Mouse (Mus musculus): Measurements from ENCODE around the gene Scn1b. TPM values are rescaled to one million over a fixed set of nuclear protein-coding genes. Genes with fewer than 3 reads are reported as not detected.

Gene Scn1b
- polyA plus RNA-seq (2014; fragmentation: Illumina TruSeq; extraction: RNeasy Lipid Tissue Mini Kit (QIAGEN cat#74804); ENCODE audit: low read depth, low replicate concordance) = 16.1 TPM

DNA sequence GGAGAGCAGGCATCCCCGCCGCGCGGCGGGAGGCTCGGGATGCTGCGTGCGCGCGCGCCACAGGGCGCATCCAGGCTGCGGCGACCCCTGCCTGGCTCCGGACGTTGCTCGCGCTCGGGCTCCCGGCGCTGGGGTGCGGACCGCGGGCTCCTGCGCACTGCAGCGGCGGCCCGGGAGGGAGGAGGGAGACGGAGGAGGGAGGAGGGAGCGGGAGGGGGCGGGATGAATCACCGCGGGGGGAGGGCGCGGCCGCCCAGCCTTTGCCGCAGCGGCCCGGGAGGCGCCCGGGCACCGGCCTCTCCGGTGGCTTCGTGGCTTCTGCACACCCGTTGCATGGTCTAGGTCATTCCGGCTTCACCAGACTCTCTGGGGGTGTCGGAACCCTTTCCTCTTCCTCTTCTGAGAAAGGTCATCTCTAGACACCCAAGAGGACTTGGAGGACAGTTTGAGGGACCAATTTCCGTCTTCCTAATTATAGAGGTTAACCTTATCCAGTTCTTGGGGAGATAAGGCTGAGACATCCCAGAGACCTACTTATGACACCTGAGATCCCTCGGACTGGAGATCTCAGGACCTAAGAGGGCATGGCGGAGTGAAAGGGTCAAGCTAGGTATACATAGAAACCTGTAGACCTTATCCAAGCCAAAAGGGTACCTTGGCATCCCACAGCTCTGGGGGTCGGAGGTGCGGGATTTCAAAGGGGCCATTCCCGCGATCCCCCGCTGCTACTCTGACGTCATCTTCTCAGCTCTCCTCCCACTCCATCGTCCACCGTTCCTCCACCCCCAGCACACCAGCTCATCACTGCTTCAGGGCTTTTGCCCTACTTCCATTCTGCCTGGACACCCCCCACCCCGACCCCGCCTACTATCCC lies at the start of gene Scn1b:
TSS of gene Scn1b (minus strand) at position 153 of the 874 bp plus-strand sequence.

DNA sequence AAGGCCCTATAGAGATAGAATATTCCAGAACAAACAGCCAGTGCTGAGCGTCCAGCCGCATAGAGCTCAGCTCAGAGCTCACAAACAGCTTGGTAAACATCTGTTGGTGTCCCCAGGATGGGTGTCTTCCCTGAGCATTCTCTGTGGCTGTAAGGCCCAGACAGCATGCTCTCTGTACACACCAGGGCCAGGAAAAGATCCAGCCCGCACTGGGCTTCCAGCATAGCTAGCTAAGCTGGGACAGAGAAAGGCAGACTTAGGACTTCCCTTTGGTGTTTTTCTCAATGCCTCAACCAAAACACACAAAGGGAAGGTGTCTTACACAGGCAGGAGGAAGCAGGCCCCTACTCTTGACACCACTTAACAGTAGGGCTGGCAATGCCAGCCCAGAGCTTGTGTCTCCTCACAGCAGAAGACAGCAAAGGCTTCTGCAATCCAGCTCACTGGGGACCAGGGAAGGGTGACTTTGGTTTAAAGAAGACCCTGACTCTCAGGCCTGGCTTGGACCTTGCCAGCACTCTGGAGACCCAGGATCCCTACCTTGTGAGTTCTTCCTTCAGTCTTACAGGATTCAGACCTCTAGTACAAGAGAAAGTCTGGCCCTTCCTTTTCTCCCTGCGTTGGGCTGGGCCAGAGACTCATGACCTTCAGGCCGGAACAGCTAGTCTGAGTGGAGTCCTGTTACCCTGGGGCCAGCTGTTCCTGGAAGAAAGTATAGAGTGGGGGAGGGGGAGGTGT lies 28.7 kb upstream of the Scn1b start, which contains the start of gene Gramd1a:
TSS of gene Gramd1a (minus strand) at position 601 of the 738 bp plus-strand sequence.

DNA sequence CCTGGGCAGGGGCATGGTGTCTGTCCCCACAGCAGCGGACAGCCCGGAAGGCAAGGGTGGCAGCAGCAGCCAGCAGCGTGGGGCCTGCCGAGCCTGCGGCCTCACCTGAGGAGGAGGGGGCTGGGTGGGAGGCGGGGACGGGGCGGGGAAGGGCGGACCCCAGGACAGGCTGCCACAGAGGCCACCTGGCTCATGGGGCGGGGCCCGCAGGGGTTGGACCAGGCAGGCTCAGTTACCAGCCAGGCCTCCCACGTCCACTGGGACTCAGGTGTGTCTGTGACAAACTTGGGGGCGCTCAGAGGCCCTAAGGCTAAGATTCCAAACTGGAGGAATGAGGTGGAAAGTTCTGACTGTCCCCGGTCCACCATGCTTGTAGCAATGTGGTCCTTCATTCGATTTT lies 11.6 kb downstream of the Scn1b start, which contains the start of gene Hpn:
TSS of gene Hpn (minus strand) at position 109 of the 400 bp plus-strand sequence.

DNA sequence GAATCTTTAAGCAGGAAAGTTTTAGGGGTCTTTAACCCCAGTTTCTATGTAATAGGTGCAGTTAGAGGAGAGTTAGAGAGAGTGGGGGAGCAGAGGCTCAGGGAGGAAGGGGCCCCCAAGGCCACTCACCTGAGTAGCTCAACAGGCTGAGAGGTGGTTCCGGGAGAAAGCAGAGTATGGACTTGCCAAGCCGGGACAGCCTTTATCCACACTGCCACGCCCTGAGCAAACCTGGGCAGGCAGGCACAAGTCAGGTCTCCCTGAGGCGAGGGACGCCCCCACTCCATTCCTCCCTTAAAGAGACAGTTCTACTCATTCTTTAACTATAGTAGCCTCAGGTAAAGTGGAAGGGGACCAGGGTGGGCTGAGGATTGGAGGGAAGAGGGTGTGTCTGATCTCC lies 50.3 kb downstream of the Scn1b start, which contains the start of gene Fxyd3:
TSS of gene Fxyd3 (minus strand) at position 213 of the 400 bp plus-strand sequence.

Other genes with a start within 250 kb of the Scn1b start
- 0.76 TPM for gene Cd22, start 246.7 kb downstream of the Scn1b start, polyA plus RNA-seq (2014; fragmentation: Illumina TruSeq; extraction: RNeasy Lipid Tissue Mini Kit (QIAGEN cat#74804); ENCODE audit: low read depth, low replicate concordance)
- 0.18 TPM for gene Mag, start 212.1 kb downstream of the Scn1b start, polyA plus RNA-seq (2014; fragmentation: Illumina TruSeq; extraction: RNeasy Lipid Tissue Mini Kit (QIAGEN cat#74804); ENCODE audit: low read depth, low replicate concordance)
- 6.3 TPM for gene Hamp2, start 202.3 kb downstream of the Scn1b start, polyA plus RNA-seq (2014; fragmentation: Illumina TruSeq; extraction: RNeasy Lipid Tissue Mini Kit (QIAGEN cat#74804); ENCODE audit: low read depth, low replicate concordance)
- gene Hamp, start 183.0 kb downstream of the Scn1b start, polyA plus RNA-seq (2014; fragmentation: Illumina TruSeq; extraction: RNeasy Lipid Tissue Mini Kit (QIAGEN cat#74804); ENCODE audit: low read depth, low replicate concordance) = 44.7 TPM
- 166 TPM for gene Usf2, start 170.2 kb downstream of the Scn1b start, polyA plus RNA-seq (2014; fragmentation: Illumina TruSeq; extraction: RNeasy Lipid Tissue Mini Kit (QIAGEN cat#74804); ENCODE audit: low read depth, low replicate concordance)
- gene Lsr, start 153.5 kb downstream of the Scn1b start, polyA plus RNA-seq (2014; fragmentation: Illumina TruSeq; extraction: RNeasy Lipid Tissue Mini Kit (QIAGEN cat#74804); ENCODE audit: low read depth, low replicate concordance) = 3.3 TPM
- gene Fam187b, start 153.2 kb downstream of the Scn1b start, polyA plus RNA-seq (2014; fragmentation: Illumina TruSeq; extraction: RNeasy Lipid Tissue Mini Kit (QIAGEN cat#74804); ENCODE audit: low read depth, low replicate concordance) = not detected
- 43.3 TPM for gene Fxyd5, start 84.5 kb downstream of the Scn1b start, polyA plus RNA-seq (2014; fragmentation: Illumina TruSeq; extraction: RNeasy Lipid Tissue Mini Kit (QIAGEN cat#74804); ENCODE audit: low read depth, low replicate concordance)
- gene Fxyd7, start 75.5 kb downstream of the Scn1b start, polyA plus RNA-seq (2014; fragmentation: Illumina TruSeq; extraction: RNeasy Lipid Tissue Mini Kit (QIAGEN cat#74804); ENCODE audit: low read depth, low replicate concordance) = 2.0 TPM
- gene Fxyd1, start 69.8 kb downstream of the Scn1b start, polyA plus RNA-seq (2014; fragmentation: Illumina TruSeq; extraction: RNeasy Lipid Tissue Mini Kit (QIAGEN cat#74804); ENCODE audit: low read depth, low replicate concordance) = 1,227 TPM
- gene Lgi4, start 67.7 kb downstream of the Scn1b start, polyA plus RNA-seq (2014; fragmentation: Illumina TruSeq; extraction: RNeasy Lipid Tissue Mini Kit (QIAGEN cat#74804); ENCODE audit: low read depth, low replicate concordance) = 5.1 TPM
- gene Fxyd3, start 50.3 kb downstream of the Scn1b start, polyA plus RNA-seq (2014; fragmentation: Illumina TruSeq; extraction: RNeasy Lipid Tissue Mini Kit (QIAGEN cat#74804); ENCODE audit: low read depth, low replicate concordance) = 4.2 TPM
- 2.8 TPM for gene Hpn, start 11.7 kb downstream of the Scn1b start, polyA plus RNA-seq (2014; fragmentation: Illumina TruSeq; extraction: RNeasy Lipid Tissue Mini Kit (QIAGEN cat#74804); ENCODE audit: low read depth, low replicate concordance)
- 43.0 TPM for gene Gramd1a, start 28.9 kb upstream of the Scn1b start, polyA plus RNA-seq (2014; fragmentation: Illumina TruSeq; extraction: RNeasy Lipid Tissue Mini Kit (QIAGEN cat#74804); ENCODE audit: low read depth, low replicate concordance)
- gene Scgb2b2, start 163.5 kb upstream of the Scn1b start, polyA plus RNA-seq (2014; fragmentation: Illumina TruSeq; extraction: RNeasy Lipid Tissue Mini Kit (QIAGEN cat#74804); ENCODE audit: low read depth, low replicate concordance) = not detected
- gene Scgb1b2, start 164.8 kb upstream of the Scn1b start, polyA plus RNA-seq (2014; fragmentation: Illumina TruSeq; extraction: RNeasy Lipid Tissue Mini Kit (QIAGEN cat#74804); ENCODE audit: low read depth, low replicate concordance) = not detected
- not detected for gene Scgb2b3, start 235.1 kb upstream of the Scn1b start, polyA plus RNA-seq (2014; fragmentation: Illumina TruSeq; extraction: RNeasy Lipid Tissue Mini Kit (QIAGEN cat#74804); ENCODE audit: low read depth, low replicate concordance)
- not detected for gene Scgb1b3, start 248.6 kb upstream of the Scn1b start, polyA plus RNA-seq (2014; fragmentation: Illumina TruSeq; extraction: RNeasy Lipid Tissue Mini Kit (QIAGEN cat#74804); ENCODE audit: low read depth, low replicate concordance)